Mouse (Mus musculus): Measurements from ENCODE around the gene Ccdc97.
A peak's percentile ranks its signal among the peaks of the same experiment; 100 is the strongest.

- TF ChIP-seq CTCF (IDR thresholded peaks at IDR 0.05; ENCODE audit: extremely low read depth, insufficient read length, insufficient replicate concordance, low read depth, low read length) (peak; percentile 4; the same call in 1 of the 2 replicates), POLR2A (IDR thresholded peaks at IDR 0.05; ENCODE audit: low read depth, low read length) (0 out of 2 replicates have a peak, but pooled peaks have one; percentile 31)
Observed at GRCm38 (mm10) chr7:25754439-25754737, 35.5 kb upstream of the Ccdc97 start.

All from small intestine, adult 2 months (tissue).